Mouse (Mus musculus): ENCODE results near the gene Zfp42.

Zfp42 gene

DNA sequence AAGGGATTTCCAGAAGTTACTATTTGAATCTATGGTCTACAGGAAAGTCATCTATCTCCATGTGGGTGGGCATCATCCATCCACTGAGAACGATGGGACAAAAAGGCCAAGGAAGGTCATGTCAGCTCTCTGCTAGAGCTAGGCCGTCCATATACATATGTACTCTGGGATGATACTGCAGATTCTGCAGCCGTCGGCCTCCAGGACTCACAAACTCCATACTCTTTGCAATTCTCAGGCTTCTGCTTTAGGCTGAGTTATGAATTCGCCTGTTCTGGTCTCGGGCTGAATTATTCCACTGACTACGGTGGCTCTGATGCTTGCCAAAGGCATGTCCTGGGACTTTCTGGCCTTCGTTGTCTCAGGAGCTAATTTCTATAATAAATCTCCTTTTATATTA, 58.1 kb downstream of the Zfp42 start:
- no peak for DNase-seq

All from kidney, adult 18-20 months (tissue).